Mouse (Mus musculus) small intestine, adult 2 months (tissue): ENCODE data around the gene Fermt3. TPM values are rescaled to one million over a fixed set of nuclear protein-coding genes. Genes with fewer than 3 reads are reported as not detected.

ENCODE experiments used
- H3K27ac ChIP-seq: fragments of 200-500 bp; 2 replicates; pipeline ENCODE4 v1.5.1; 2012; ENCODE audit warnings: low read depth, low read length, control low read depth, inconsistent platforms; ENCODE audit not compliant: insufficient read depth
- H3K27me3 ChIP-seq: fragments of 200-500 bp; 2 replicates; pipeline ENCODE4 v1.6.1; 2012; ENCODE audit warnings: mild to moderate bottlenecking, moderate library complexity, low read length, inconsistent platforms; ENCODE audit not compliant: control insufficient read depth, insufficient read depth
- H3K36me3 ChIP-seq: fragments of 200-500 bp; 2 replicates; pipeline ENCODE4 v1.6.1; 2012; ENCODE audit warnings: mild to moderate bottlenecking, low read length, control low read depth, inconsistent platforms; ENCODE audit not compliant: control insufficient read depth, insufficient read depth
- H3K4me1 ChIP-seq: fragments of 200-500 bp; 2 replicates; pipeline ENCODE4 v1.6.1; 2012; ENCODE audit warnings: low read length, inconsistent platforms, mixed read lengths; ENCODE audit not compliant: control insufficient read depth, insufficient read depth, insufficient read length
- H3K4me3 ChIP-seq: fragments of 200-500 bp; 2 replicates; pipeline ENCODE4 v1.5.1; 2012; ENCODE audit warnings: low read depth, mild to moderate bottlenecking, control low read depth, inconsistent platforms, low read length, moderate library complexity
- CTCF ChIP-seq: fragments of 200-500 bp; IDR thresholded peaks from 2 replicates; pipeline ENCODE4 v1.5.1; 2012; ENCODE audit warnings: low read depth, mild to moderate bottlenecking, control low read depth, inconsistent platforms, low read length, moderate library complexity, mixed read lengths; ENCODE audit not compliant: insufficient replicate concordance, insufficient read length; ENCODE audit errors: extremely low read depth
- POLR2A ChIP-seq: fragments of 200-500 bp; IDR thresholded peaks from 2 replicates; pipeline ENCODE4 v1.6.1; 2012; ENCODE audit warnings: low read depth, mild to moderate bottlenecking, control low read depth, inconsistent platforms, low read length, moderate library complexity
- WGBS: fragments of 180-500 bp; shearing (Covaris S2); methylation state at CpG from one replicate; pipeline ENCODE4 v1.1.7; 2018; 5-methylcytosine and 5-hydroxymethylcytosine counted together
- polyA plus RNA-seq: library from polyadenylated mRNA; depleted of rRNA; stranded (reverse); fragments of >200 nt; gene quantifications from 2 replicates; pipeline ENCODE4 v1.2.3, GENCODE M21; 2012

Gene Fermt3
- polyA plus RNA-seq, 1 experiment: 18.6 TPM

GRCm38 (mm10) chr19:6987061-6987903 is 32.0 kb downstream of the Fermt3 start, which contains the start of gene Vegfb:
TSS of gene Vegfb (minus strand) at chr19:6987651.
- TF ChIP-seq POLR2A (no peak; the same call in 1 of the 2 replicates), CTCF (no peak)
- Histone ChIP-seq H3K27me3 (no peaks in the 10 kb centered on the region), H3K27ac (peak within 1 kb of the TSS; percentile 47), H3K36me3 (no peaks in the 10 kb centered on the region), H3K4me3 (peak within 1 kb of the TSS; percentile 76), H3K4me1 (peaks cover 9% of the 10 kb centered on the region)
- under 1% methylated on average over 83 of the region's 85 CpGs for WGBS

GRCm38 (mm10) chr19:6985951-6986708 is 33.1 kb downstream of the Fermt3 start:
- no peaks in the 10 kb centered on the region for H3K36me3 ChIP-seq
- peaks cover 11% of the 10 kb centered on the region for H3K4me1 ChIP-seq
- no peaks in the 10 kb centered on the region for H3K27me3 ChIP-seq
- no peak overlapping the region for H3K27ac ChIP-seq
- TF ChIP-seq POLR2A (no peak), CTCF (no peak)
- 73% methylated on average over 10 of the region's 10 CpGs for WGBS
- H3K4me3 ChIP-seq: no peak overlapping the region

GRCm38 (mm10) chr19:6985300-6985699 is 34.0 kb downstream of the Fermt3 start:
- WGBS: 67% methylated on average over 19 of the region's 19 CpGs
- peak overlapping the region; percentile 26; the same call in 1 of the 2 replicates for H3K4me3 ChIP-seq
- TF ChIP-seq CTCF (no peak), POLR2A (no peak)
- H3K27me3 ChIP-seq: no peaks in the 10 kb centered on the region
- H3K4me1 ChIP-seq: peaks cover 11% of the 10 kb centered on the region
- H3K36me3 ChIP-seq: no peaks in the 10 kb centered on the region
- H3K27ac ChIP-seq: no peak overlapping the region

- TF ChIP-seq POLR2A: no peak
- no peak for TF ChIP-seq CTCF
- Histone ChIP-seq H3K36me3 (no peaks in the 10 kb centered on the region), H3K4me3 (no peak overlapping the region), H3K4me1 (peaks cover 18% of the 10 kb centered on the region), H3K27me3 (no peaks in the 10 kb centered on the region), H3K27ac (no peak overlapping the region)
- whole genome bisulfite sequencing: 91% methylated on average over 5 of the region's 5 CpGs
These were observed 35.6 kb downstream of the Fermt3 start for GRCm38 (mm10) chr19:6983621-6984020.

GRCm38 (mm10) chr19:6981465-6981864 is 37.8 kb downstream of the Fermt3 start:
- H3K36me3 ChIP-seq: peaks cover 11% of the 10 kb centered on the region
- H3K27ac ChIP-seq: no peak overlapping the region
- no peak overlapping the region for H3K4me3 ChIP-seq
- WGBS: 84% methylated on average over 4 of the region's 4 CpGs
- H3K27me3 ChIP-seq: no peaks in the 10 kb centered on the region
- TF ChIP-seq POLR2A (no peak), CTCF (no peak)
- peaks cover 15% of the 10 kb centered on the region for H3K4me1 ChIP-seq

GRCm38 (mm10) chr19:6980381-6981093 is 38.7 kb downstream of the Fermt3 start, which contains the start of gene Fkbp2:
TSS of gene Fkbp2 (minus strand) at chr19:6980501.
- WGBS: under 1% methylated on average over 38 of the region's 38 CpGs
- H3K4me3 ChIP-seq: peak within 1 kb of the TSS; percentile 67
- TF ChIP-seq CTCF: no peak
- peak; percentile 96 for TF ChIP-seq POLR2A
- H3K27ac ChIP-seq: peak within 1 kb of the TSS; percentile 85
- H3K36me3 ChIP-seq: peaks cover 11% of the 10 kb centered on the region
- no peaks in the 10 kb centered on the region for H3K27me3 ChIP-seq
- peaks cover 15% of the 10 kb centered on the region for H3K4me1 ChIP-seq
